Mouse (Mus musculus): ENCODE data around the gene Stambp.
"Not testable (repeated sequence)": the region's sequence is repeated elsewhere in the genome, so short reads cannot be mapped to it uniquely, and the experiment has no call there.

Gene Stambp

GRCm38 (mm10) chr6:83572671-83573070 lies at the start of gene Stambp:
TSS of gene Stambp (minus strand) at chr6:83572729.
- no peak for DNase-seq (ENCODE audit: low spot score in 2 of 2)

DNA sequence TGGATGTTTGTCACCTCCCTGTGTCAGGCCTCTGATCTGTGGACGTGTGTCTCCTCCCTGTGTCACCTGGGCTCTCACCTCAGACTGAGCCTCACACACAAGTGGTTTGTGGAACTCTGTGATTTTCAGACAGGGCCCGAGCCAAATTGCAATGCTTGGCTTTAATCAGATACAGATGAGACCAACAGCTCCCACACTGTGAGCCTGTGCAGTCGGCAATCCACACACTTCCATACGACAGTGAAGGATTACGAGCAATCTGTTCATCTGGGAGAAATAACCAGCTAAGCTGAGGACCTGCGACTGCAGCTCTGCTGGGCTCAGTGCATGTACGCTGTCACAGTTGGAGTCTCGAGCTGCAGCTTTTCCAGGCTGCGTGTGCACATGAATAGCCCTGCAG lies 47.4 kb upstream of the Stambp start:
- DNase-seq (ENCODE audit: low spot score in 2 of 2) = no peak

DNA sequence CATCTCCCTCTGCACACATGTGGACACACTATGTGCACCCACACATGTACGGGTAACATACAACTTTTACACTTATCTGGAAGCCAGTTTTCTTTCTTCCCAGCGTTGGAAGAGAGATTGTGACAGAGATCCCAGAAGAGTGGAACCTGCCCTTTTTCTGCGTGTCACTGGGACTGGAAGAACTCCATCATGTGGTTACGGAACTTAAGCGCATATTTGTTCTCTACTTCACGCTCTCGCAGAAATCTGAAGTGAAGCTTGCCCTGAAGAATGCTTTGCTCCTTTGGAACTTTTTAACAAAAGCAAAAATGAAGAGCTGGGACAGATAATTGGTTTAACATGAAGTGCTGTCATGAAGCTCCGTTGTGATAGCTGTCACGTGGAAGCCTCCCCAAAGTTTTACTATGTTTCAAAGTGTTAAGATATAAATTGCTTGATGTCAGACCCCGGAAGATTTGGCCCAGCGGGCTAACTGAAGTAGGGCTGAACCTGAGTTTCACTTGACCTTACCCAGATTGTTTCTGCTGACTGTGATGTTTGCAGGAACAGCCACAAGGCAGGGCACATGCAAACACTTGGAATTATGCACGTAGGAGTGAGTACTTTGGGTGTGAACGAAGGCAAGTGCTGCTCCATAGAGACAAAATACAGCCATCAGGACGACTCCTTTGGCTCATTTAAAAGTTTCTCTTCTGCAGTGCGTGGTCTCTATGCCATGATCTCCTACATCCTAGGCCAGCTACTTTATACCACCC lies 45.2 kb upstream of the Stambp start:
- no peak for DNase-seq (ENCODE audit: low spot score in 2 of 2)

GRCm38 (mm10) chr6:83616512-83616911 lies 44.0 kb upstream of the Stambp start:
- peak in 1 of 2 experiments; percentile 36 for DNase-seq (ENCODE audit: low spot score in 2 of 2)

DNA sequence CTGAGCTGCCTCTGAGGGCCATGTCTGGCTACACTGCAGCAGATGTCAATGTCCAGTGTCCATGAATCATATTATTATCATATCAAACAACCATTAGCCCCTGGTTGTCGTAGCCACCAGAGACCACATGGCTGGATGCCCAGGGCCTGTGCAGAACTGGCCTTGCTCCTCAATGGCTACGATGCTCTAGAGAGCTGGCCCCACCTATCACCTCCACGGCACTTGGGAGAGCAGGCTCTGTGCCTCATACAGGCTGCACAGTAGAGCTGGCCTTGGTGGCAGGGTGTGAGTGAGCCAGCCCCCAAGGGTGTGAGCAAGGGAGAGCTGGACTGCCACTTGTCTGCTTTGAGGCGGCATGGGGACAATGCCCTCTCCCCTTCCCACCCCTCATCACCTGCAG lies 41.9 kb upstream of the Stambp start:
- no peak for DNase-seq (ENCODE audit: low spot score in 2 of 2)

GRCm38 (mm10) chr6:83612976-83613375 lies 40.4 kb upstream of the Stambp start:
- no peak for DNase-seq (ENCODE audit: low spot score in 2 of 2)

- no peak for DNase-seq (ENCODE audit: low spot score in 2 of 2)
Observed at GRCm38 (mm10) chr6:83599636-83600174, 27.2 kb upstream of the Stambp start.

DNA sequence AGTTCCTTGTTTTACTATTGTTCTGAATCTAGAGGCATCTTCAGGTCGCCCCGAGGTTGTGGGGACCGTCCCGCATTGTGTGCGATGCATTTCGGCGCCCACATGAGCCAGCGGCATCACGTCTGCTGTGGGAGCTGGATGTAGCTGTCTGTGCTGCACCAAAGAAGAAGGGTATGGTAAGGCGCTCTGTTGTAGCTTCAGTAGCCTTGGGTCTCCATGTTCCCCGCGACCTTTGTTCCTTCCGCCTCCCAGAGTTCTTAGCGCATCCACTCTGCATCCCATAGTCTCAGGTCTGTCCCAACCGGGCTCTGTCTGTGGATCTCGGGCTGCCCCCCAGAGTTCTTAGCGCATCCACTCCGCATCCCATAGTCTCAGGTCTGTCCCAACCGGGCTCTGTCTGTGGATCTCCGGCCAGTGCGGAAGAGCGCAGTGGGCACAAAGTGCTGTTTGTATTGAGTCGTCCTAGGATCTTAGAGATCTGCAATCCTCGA lies 26.6 kb upstream of the Stambp start:
- DNase-seq (ENCODE audit: low spot score in 2 of 2) = no peak

DNA sequence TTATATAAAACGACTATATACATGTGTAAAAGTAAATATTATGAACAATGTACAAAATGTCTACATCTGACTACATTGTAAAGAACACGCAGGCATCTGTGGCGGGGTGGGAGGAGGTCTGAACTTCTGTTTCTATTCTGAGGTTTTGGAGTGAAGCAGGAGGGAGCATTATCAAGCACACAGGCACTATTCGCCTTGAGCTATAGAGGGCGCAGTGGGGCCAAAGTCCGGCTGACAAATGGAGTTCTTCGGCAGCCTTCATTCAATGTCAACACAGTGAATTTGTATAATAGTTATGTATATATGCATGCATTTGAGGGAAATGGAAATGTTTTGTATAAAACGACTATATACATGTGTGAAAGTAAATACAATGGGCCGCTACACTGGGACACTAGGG lies 26.1 kb upstream of the Stambp start:
- peak in 1 of 2 experiments; percentile 13 for DNase-seq (ENCODE audit: low spot score in 2 of 2)

DNA sequence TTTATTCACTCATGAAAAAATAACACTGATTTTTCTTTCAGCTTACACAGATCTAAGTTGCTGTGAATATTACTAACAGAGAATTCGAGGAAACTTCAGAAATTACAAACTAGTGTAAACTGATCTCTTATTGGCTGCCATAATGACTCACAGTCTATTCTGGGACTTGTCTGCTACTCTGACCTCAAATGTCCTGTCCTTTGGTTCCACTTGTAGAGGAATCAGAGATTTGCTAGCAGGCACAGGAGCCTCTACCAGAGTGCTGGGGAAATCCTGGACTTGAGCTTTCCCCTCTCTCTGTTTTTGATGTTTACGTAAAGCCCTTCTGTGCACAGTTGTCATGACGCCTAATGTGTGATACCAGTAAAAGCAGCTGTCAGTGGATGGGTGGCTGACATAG lies 25.5 kb upstream of the Stambp start:
- DNase-seq (ENCODE audit: low spot score in 2 of 2) = no peak

- DNase-seq (ENCODE audit: low spot score in 2 of 2) = no peak
Observed at GRCm38 (mm10) chr6:83595035-83595434, 22.5 kb upstream of the Stambp start.

- no peak for DNase-seq (ENCODE audit: low spot score in 2 of 2)
Observed at GRCm38 (mm10) chr6:83593896-83594295, 21.4 kb upstream of the Stambp start.

GRCm38 (mm10) chr6:83592051-83592450 lies 19.5 kb upstream of the Stambp start:
- DNase-seq (ENCODE audit: low spot score in 2 of 2) = no peak

- no peak for DNase-seq (ENCODE audit: low spot score in 2 of 2)
Observed at GRCm38 (mm10) chr6:83590301-83590700, 17.8 kb upstream of the Stambp start.

DNA sequence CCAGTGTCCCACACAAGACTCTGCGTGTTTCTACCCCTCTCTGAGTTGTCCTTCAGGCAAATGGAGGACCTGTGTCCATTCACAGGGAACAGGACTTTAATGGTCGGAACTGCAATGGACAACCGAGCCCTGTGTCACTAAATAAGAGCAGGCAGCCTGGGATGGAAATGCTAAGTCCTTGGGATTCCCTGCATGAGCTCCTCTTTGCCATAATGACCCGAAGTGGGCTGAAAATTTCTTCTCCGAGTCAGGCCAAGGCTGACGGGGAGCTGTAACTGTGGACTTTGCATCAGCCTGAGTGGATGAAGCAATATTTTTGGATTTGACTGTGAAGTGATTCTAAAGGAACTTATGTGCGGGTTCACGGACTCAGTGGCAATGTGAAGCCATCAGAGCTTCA lies 14.7 kb upstream of the Stambp start:
- DNase-seq (ENCODE audit: low spot score in 2 of 2) = not testable (repeated sequence)

- DNase-seq (ENCODE audit: low spot score in 2 of 2) = not testable (repeated sequence)
Observed at GRCm38 (mm10) chr6:83585328-83585727, 12.8 kb upstream of the Stambp start.

- no peak for DNase-seq (ENCODE audit: low spot score in 2 of 2)
Observed at GRCm38 (mm10) chr6:83583591-83583990, 11.1 kb upstream of the Stambp start.

DNA sequence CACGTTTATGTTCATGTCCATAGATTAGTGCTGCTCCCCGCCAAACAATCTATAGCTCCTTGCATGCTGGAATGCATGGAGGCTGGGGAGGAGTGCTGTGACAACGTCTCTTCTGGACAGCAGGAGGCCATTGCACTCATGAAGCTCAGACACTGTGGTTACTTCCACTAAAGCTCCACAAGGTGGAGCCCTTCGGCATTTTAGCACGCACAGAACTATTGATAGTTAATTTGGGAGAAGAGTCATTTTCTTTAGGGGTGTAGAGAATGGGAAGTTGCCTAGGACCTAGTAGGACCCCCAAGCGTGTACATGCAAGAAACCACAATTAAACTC lies 10.4 kb upstream of the Stambp start:
- DNase-seq (ENCODE audit: low spot score in 2 of 2) = peak in 1 of 2 experiments; percentile 11

DNA sequence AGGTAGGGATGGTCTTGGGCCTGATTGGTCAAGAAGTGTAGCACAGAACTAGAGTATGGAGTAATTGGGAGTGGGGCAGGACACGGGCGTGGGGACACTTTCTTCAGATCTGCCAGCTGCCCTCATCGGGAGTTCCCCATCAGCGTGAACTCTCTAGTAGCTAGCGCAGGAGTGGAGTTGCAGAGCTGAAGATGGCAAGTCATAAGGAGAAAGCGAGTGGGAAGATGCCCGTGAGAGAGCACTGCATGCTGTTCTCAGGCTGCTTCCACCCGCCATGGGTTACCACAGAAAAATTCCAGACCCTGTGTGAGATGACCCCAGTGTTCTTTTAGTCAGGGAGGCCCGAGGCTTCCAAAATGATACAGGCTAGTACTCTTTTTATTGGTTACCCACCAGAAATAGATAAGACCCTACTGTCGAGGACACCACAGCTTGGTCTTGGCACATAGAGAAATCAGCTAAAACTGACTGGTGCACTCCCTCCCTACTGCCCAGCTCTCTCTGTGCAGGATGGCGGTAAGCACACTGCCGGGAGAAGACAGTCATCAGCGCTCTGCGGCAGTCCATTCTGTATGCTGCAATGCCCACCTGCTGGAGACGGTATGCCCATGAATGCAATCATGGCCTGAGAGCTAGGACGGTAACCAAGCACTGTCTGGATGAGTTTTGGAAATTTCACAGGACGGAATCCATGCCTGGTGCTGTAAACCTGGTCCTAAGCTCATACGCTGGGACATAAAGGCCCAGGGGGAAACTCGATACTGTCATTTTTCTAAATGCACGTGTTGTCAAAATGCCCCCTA lies 9.8 kb upstream of the Stambp start:
- DNase-seq (ENCODE audit: low spot score in 2 of 2) = no peak

GRCm38 (mm10) chr6:83577534-83577933 lies 5.0 kb upstream of the Stambp start:
- no peak for DNase-seq (ENCODE audit: low spot score in 2 of 2)

- DNase-seq (ENCODE audit: low spot score in 2 of 2) = no peak
Observed at GRCm38 (mm10) chr6:83575609-83576008, 3.1 kb upstream of the Stambp start.

GRCm38 (mm10) chr6:83571840-83572667 lies 475 bp downstream of the Stambp start:
- peak; percentile 89 to 90 for DNase-seq (ENCODE audit: low spot score in 2 of 2)
